Mouse (Mus musculus) hematopoietic stem cell, adult 5-6 weeks (primary cell): Measurements from ENCODE around the gene Pkd1l2. TPM values are rescaled to one million over a fixed set of nuclear protein-coding genes. Genes with fewer than 3 reads are reported as not detected.
A peak's percentile ranks its signal among the peaks of the same experiment; 100 is the strongest.

ENCODE experiments used
- ATAC-seq, 2 experiments: fragments of 125-278 bp in 1 of 2; replicated peaks in 1 of 2; 2 replicates each; pipeline ENCODE4 v1.8.0; 2016 to 2017; ENCODE audit warnings: inconsistent platforms in 2 of 2, mild to moderate bottlenecking in 2 of 2, moderate number of reproducible peaks in 2 of 2, low read depth in 1 of 2, moderate TSS enrichment in 1 of 2; ENCODE audit not compliant: low FRiP score in 2 of 2, poor library complexity in 2 of 2, severe bottlenecking in 2 of 2, insufficient read depth in 1 of 2, low TSS enrichment in 1 of 2
- total RNA-seq: library from RNA; stranded (forward); fragments of 172-1452, 232-1000 nt; gene quantifications from 2 replicates; pipeline ENCODE4 v1.2.3, GENCODE M21; 2017

Pkd1l2 gene
- total RNA-seq, 1 experiment from 2014 or later: not detected

GRCm38 (mm10) chr8:117011366-117011765, 70.9 kb downstream of the Pkd1l2 start:
- ATAC-seq: no peak

- ATAC-seq: no peak
Measured at GRCm38 (mm10) chr8:116994016-116994716, 88.1 kb downstream of the Pkd1l2 start.

- ATAC-seq: peak; percentile 98 to 100
Measured at GRCm38 (mm10) chr8:116993095-116993867, 89.0 kb downstream of the Pkd1l2 start, which contains the start of gene Gcsh. Gene Gcsh, minus strand, starts transcription at chr8:116993537.

DNA sequence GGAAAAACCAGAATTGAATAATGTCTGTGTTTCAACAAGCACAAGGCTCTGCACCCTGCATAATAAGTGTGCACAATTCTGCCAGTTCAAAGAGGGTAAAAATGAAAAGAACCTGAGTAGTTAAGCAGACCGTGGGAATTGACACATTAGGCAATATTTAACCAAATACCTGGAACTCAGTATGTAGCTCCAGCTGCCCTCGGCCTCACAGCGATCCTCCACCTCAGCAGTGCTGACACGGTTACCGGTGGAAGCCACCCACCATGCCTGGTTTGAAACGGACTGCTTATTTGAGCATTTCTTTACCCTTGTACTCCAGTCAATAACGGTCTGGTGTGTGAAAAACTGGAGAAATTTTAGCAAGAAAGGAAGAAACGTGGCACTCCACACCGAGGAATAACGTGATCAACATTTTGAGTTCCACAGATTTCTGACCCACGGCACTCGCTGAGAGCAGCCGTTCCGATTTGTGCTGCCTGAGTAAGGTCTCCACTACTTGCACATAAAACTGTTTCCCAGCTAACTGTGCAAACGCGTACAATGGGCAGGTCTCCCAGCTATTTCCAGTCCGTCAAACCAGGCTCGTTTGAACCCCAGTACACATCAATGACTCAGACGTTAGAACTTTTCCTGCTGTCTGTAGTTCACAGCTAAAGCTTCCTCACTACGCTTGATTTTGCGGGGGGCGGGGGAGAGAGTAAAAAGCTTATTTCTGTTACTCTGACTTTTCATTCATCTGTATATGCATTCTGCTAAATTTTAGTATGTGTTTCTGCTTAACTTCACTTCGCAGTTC, 89.9 kb downstream of the Pkd1l2 start:
- 0 out of 4 replicates have a peak, but pooled peaks of 1 of the 2 experiments have one; percentile 7 for ATAC-seq

GRCm38 (mm10) chr8:116991241-116991640, 91.0 kb downstream of the Pkd1l2 start:
- no peak for ATAC-seq

GRCm38 (mm10) chr8:116989842-116990241, 92.4 kb downstream of the Pkd1l2 start:
- ATAC-seq: no peak

DNA sequence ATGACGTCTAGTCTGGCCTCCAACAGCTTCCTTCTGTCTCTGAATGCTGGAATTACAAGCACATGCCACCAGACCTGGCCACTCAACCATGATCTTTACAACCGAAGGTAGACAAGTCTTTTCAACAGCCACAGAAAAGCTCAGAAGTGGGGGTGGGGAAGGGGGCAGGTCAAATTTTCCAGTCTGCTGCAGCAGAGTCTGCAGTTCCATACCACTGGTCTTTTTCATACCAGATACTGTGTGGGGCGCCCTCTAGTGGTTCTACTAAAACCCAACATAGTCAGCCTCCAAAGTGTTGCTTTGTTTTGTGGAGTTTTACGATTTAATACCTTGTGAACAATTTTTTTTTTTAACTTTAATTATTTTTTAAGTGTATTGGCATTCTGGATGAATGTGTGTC, 102.1 kb downstream of the Pkd1l2 start:
- ATAC-seq: peak; percentile 36 to 48; a peak in 3 of 4 replicates

GRCm38 (mm10) chr8:116978631-116979256, 103.5 kb downstream of the Pkd1l2 start, which contains the start of gene 1700030J22Rik:
Gene 1700030J22Rik, minus strand, starts transcription at chr8:116978959.
- ATAC-seq: peak; percentile 90 to 94

GRCm38 (mm10) chr8:116978052-116978451, 104.2 kb downstream of the Pkd1l2 start:
- ATAC-seq: no peak; a peak in 1 of 4 replicates

- no peak for ATAC-seq
Measured at GRCm38 (mm10) chr8:116975606-116976005, 106.6 kb downstream of the Pkd1l2 start.

- ATAC-seq: no peak
Measured at GRCm38 (mm10) chr8:116975066-116975465, 107.2 kb downstream of the Pkd1l2 start.

DNA sequence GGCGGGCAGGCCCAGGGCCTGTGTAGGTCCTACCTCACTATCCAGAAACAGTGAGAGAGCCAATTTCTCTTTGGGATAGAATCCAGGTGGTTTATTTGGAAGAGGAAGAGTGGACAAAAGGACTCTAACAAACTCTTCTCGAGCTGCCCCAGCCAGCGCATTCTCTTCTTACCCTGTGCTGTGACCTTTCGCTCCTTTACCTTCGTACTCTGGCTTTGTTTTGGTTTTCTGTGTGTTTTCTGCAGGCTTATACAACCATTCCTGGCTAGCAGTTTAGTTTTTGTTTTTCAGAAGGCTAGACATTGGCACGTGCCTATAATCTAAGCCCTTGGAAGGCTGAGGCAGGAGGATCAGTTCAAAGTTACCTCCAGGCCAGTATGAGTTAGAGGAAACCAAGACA, 112.7 kb downstream of the Pkd1l2 start:
- no peak for ATAC-seq

DNA sequence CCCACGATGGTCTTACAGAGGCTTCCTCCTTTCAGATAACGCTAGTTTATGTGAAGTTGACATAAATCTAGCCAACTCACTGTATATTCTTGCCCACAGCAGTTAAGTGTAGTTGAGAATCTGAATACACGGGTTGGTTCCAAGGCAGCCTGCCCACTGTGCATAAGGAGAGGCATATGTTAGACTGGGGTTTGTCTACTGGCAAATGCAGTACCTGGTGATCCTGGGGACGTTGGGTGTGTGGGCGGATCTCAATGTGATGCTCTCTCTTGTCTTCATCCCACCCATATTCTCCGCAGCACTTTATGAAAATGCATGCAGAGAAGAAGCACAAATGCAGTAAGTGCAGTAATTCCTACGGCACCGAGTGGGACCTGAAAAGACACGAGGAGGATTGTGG, 127.8 kb downstream of the Pkd1l2 start:
- ATAC-seq: no peak

- 0 out of 4 replicates have a peak, but pooled peaks of 1 of the 2 experiments have one; percentile 17 for ATAC-seq
Measured at GRCm38 (mm10) chr8:116952428-116952827, 129.8 kb downstream of the Pkd1l2 start.

- ATAC-seq: no peak
Measured at GRCm38 (mm10) chr8:116951778-116952177, 130.5 kb downstream of the Pkd1l2 start.

DNA sequence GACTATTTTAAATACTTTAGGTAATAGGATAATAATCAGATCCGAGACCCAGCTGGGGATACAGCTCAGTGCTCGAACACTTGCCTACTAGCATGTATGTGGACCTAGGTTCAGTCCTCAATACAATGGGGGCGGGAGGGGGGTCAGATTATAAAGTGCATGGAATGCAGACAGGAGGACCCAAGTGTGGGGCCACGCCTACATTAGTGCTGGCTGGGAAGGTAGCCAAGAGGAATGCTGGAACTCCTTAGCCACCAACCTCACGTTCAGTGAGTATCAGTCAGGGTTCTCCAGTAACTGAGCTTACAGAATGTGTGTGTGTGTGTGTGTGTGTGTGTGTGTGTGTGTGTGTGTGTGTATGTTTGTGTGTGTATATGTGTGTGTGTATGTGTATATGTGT, 130.9 kb downstream of the Pkd1l2 start:
- ATAC-seq: no peak

DNA sequence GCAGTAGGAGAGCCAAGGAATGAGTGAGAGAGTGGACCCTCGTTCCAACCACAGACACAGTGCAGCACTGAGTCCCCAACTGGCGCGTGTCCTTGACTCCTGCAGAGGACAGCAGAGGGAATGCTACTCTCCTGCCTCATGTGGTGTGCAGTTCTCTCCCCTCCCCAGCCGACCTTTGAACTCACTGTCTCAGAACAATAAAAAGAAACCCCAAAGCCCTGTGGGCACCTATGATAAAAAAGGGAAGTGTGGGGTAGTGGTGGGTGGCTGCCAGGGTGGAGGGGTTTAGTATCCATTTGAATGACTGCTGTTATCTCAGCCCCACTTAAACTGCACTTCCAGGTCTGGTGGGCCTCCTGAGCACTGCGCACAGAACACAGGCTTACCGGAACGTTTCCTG, 134.7 kb downstream of the Pkd1l2 start:
- no peak for ATAC-seq
